In genomic region chr10:39547369-39548074, GRCm38 (mm10) we compare ENCODE assay signal across 22 mouse cellular contexts.
A peak's percentile ranks its signal among the peaks of the same experiment; 100 is the strongest.
DNase-seq lines count a peak whose midpoint lies in the region; ATAC-seq and TF ChIP-seq lines count a peak whose summit lies in the region.
"Had no signal": no experiment of that assay in that cellular context is flagged by ENCODE, and none has a peak within 500 bp of the region (broad histone marks: within the 10 kb centered on the region; RNA-seq: fewer than 3 reads in every experiment).

No protein-coding gene starts in this region.

- no peaks in the 10 kb centered on the region for H3K9me3 ChIP-seq in forebrain, embryonic 12.5 days
- no peaks in the 10 kb centered on the region for H3K9me3 ChIP-seq in forebrain, embryonic 11.5 days (ENCODE audit: control insufficient read depth, low read length)
- no peaks in the 10 kb centered on the region for H3K9me3 ChIP-seq in intestine, embryonic 14.5 days (ENCODE audit: control insufficient read depth, low read length)
- no peaks in the 10 kb centered on the region for H3K9me3 ChIP-seq in intestine, postnatal 0 days (ENCODE audit: control insufficient read depth)
- H3K9me3 ChIP-seq in neural tube, embryonic 13.5 days: no peaks in the 10 kb centered on the region
- H3K9me3 ChIP-seq: embryonic facial prominence, embryonic 10.5 days; heart, embryonic 15.5 days had no signal

- H3K27me3 ChIP-seq in forebrain, embryonic 12.5 days: peaks cover 4% of the 10 kb centered on the region; the same call in 1 of the 2 replicates
- H3K27me3 ChIP-seq in forebrain, embryonic 11.5 days (ENCODE audit: control insufficient read depth, insufficient read depth, low read length): no peaks in the 10 kb centered on the region
- H3K27me3 ChIP-seq in intestine, embryonic 14.5 days (replicated peaks; ENCODE audit: control insufficient read depth, insufficient read depth, low read length): no peaks in the 10 kb centered on the region
- no peaks in the 10 kb centered on the region for H3K27me3 ChIP-seq in intestine, postnatal 0 days (replicated peaks; ENCODE audit: control insufficient read depth, insufficient read depth, low read length)
- H3K27me3 ChIP-seq in neural tube, embryonic 13.5 days: no peaks in the 10 kb centered on the region
- H3K27me3 ChIP-seq: heart, embryonic 15.5 days had no signal

- H3K9ac ChIP-seq in forebrain, embryonic 12.5 days: no peak overlapping the region
- no peak overlapping the region for H3K9ac ChIP-seq in forebrain, embryonic 11.5 days (ENCODE audit: low read length)
- H3K9ac ChIP-seq in intestine, embryonic 14.5 days (ENCODE audit: low read length): no peak overlapping the region
- no peak overlapping the region for H3K9ac ChIP-seq in intestine, postnatal 0 days (ENCODE audit: low read depth, low read length)
- no peak overlapping the region for H3K9ac ChIP-seq in neural tube, embryonic 13.5 days
- H3K9ac ChIP-seq: heart, embryonic 15.5 days had no signal

- H3K36me3 ChIP-seq in forebrain, embryonic 12.5 days (replicated peaks): peaks cover 14% of the 10 kb centered on the region; the same call in 1 of the 2 replicates
- no peaks in the 10 kb centered on the region for H3K36me3 ChIP-seq in forebrain, embryonic 11.5 days (ENCODE audit: control insufficient read depth, insufficient read depth, low read length)
- peaks cover 16% of the 10 kb centered on the region; the same call in 1 of the 2 replicates for H3K36me3 ChIP-seq in intestine, embryonic 14.5 days (ENCODE audit: control insufficient read depth, insufficient read depth, low read length)
- peaks cover 5% of the 10 kb centered on the region; the same call in 1 of the 2 replicates for H3K36me3 ChIP-seq in intestine, postnatal 0 days (ENCODE audit: control insufficient read depth, insufficient read depth)
- peaks cover 13% of the 10 kb centered on the region for H3K36me3 ChIP-seq in neural tube, embryonic 13.5 days
- H3K36me3 ChIP-seq: heart, embryonic 15.5 days had no signal

- no peak overlapping the region for H3K4me2 ChIP-seq in forebrain, embryonic 12.5 days
- H3K4me2 ChIP-seq in forebrain, embryonic 11.5 days (ENCODE audit: low read depth, low read length, severe bottlenecking): no peak overlapping the region
- no peak overlapping the region for H3K4me2 ChIP-seq in intestine, embryonic 14.5 days (ENCODE audit: low read length)
- no peak overlapping the region for H3K4me2 ChIP-seq in intestine, postnatal 0 days (replicated peaks; ENCODE audit: low read depth)
- H3K4me2 ChIP-seq in neural tube, embryonic 13.5 days: no peak overlapping the region
- H3K4me2 ChIP-seq: heart, embryonic 15.5 days had no signal

- H3K4me3 ChIP-seq in forebrain, embryonic 12.5 days (replicated peaks): no peak overlapping the region
- no peak overlapping the region for H3K4me3 ChIP-seq in forebrain, embryonic 11.5 days (ENCODE audit: low read depth, low read length)
- H3K4me3 ChIP-seq in intestine, embryonic 14.5 days (ENCODE audit: low read depth, low read length): no peak overlapping the region
- no peak overlapping the region for H3K4me3 ChIP-seq in intestine, postnatal 0 days (ENCODE audit: low read depth, low read length)
- no peak overlapping the region for H3K4me3 ChIP-seq in neural tube, embryonic 13.5 days
- H3K4me3 ChIP-seq: embryonic facial prominence, embryonic 10.5 days; heart, embryonic 15.5 days had no signal

- TF ChIP-seq CTCF in intestine, postnatal 0 days (IDR thresholded peaks at IDR 0.05; ENCODE audit: low read depth): no peak

- ATAC-seq in forebrain, embryonic 12.5 days (ENCODE audit: low FRiP score): no peak
- ATAC-seq in forebrain, embryonic 11.5 days (replicated peaks; ENCODE audit: low FRiP score): no peak
- ATAC-seq in intestine, embryonic 14.5 days (replicated peaks; ENCODE audit: low FRiP score, low TSS enrichment, low read depth): 0 out of 2 replicates have a peak, but pooled peaks have one; percentile 21
- no peak for ATAC-seq in intestine, postnatal 0 days
- no peak for ATAC-seq in neural tube, embryonic 13.5 days (ENCODE audit: low read depth)
- ATAC-seq: activated CD4-positive, CD25-positive, alpha-beta regulatory T cell, adult 4 months; lung, postnatal 0 days had no signal

- no peak for DNase-seq in forebrain, embryonic 11.5 days (ENCODE audit: low spot score)
- no peak for DNase-seq in intestine, embryonic 14.5 days (ENCODE audit: low spot score)
- no peak for DNase-seq in neural tube, embryonic 10.5 days (ENCODE audit: extremely low spot score, low spot score)
- no peak for DNase-seq in urinary bladder, postnatal 4 days (ENCODE audit: low spot score in 2 of 2)
- DNase-seq in left cerebral cortex, adult 9 months (ENCODE audit: low spot score in 2 of 2): no peak
- DNase-seq: adrenal gland, adult 8-10 months; cerebellum, adult 11-12 months; cerebellum, postnatal 10 days; gastrocnemius, postnatal 25 days; heart, postnatal 36 days; kidney, adult 9 months; kidney, postnatal 36 days; thymus, adult 18-20 months; thymus, postnatal 4 days had no signal

- WGBS in forebrain, embryonic 12.5 days: 70% methylated on average over 3 of the region's 3 CpGs
- 74% methylated on average over 3 of the region's 3 CpGs for WGBS in forebrain, embryonic 11.5 days
- 65% methylated on average over 3 of the region's 3 CpGs for WGBS in intestine, embryonic 14.5 days
- 48% methylated on average over 3 of the region's 3 CpGs for WGBS in intestine, postnatal 0 days
- WGBS in neural tube, embryonic 13.5 days: 75% methylated on average over 3 of the region's 3 CpGs

- peak overlapping the region; percentile 50; the same call in 1 of the 2 replicates for H3K27ac ChIP-seq in forebrain, embryonic 12.5 days
- H3K27ac ChIP-seq in forebrain, embryonic 11.5 days (ENCODE audit: low read depth, low read length): no peak overlapping the region
- no peak overlapping the region for H3K27ac ChIP-seq in intestine, embryonic 14.5 days (ENCODE audit: low read depth)
- no peak overlapping the region for H3K27ac ChIP-seq in intestine, postnatal 0 days (ENCODE audit: low read depth, low read length)
- peak overlapping the region; percentile 70 for H3K27ac ChIP-seq in neural tube, embryonic 13.5 days (replicated peaks)
- H3K27ac ChIP-seq: heart, embryonic 15.5 days; macrophage had no signal

- peaks cover 72% of the 10 kb centered on the region for H3K4me1 ChIP-seq in forebrain, embryonic 12.5 days
- H3K4me1 ChIP-seq in forebrain, embryonic 11.5 days (replicated peaks; ENCODE audit: control insufficient read depth, insufficient read depth, low read length): peaks cover 11% of the 10 kb centered on the region
- H3K4me1 ChIP-seq in intestine, embryonic 14.5 days (replicated peaks; ENCODE audit: control insufficient read depth, insufficient read depth, low read length): peaks cover 19% of the 10 kb centered on the region
- H3K4me1 ChIP-seq in intestine, postnatal 0 days (replicated peaks; ENCODE audit: control insufficient read depth, insufficient read depth, low read length): no peaks in the 10 kb centered on the region
- H3K4me1 ChIP-seq in neural tube, embryonic 13.5 days (replicated peaks): peaks cover 82% of the 10 kb centered on the region

Comparison
In these comparisons a context has a peak if more than half of its experiments do, and no peak if none do; other contexts are left out.
1. H3K27ac ChIP-seq: peak in forebrain, embryonic 12.5 days (single experiment) and neural tube, embryonic 13.5 days (single experiment); none in forebrain, embryonic 11.5 days (single experiment), intestine, embryonic 14.5 days (single experiment) and intestine, postnatal 0 days (single experiment).